Mouse (Mus musculus) B cell, adult 2 months (primary cell): ENCODE data around the gene Gdf15.
A peak's percentile ranks its signal among the peaks of the same experiment; 100 is the strongest.

ENCODE experiments used
- DNase-seq, 2 experiments: peaks; one replicate each; pipeline ENCODE4 v3.0.0; 2022

Gdf15 gene

DNA sequence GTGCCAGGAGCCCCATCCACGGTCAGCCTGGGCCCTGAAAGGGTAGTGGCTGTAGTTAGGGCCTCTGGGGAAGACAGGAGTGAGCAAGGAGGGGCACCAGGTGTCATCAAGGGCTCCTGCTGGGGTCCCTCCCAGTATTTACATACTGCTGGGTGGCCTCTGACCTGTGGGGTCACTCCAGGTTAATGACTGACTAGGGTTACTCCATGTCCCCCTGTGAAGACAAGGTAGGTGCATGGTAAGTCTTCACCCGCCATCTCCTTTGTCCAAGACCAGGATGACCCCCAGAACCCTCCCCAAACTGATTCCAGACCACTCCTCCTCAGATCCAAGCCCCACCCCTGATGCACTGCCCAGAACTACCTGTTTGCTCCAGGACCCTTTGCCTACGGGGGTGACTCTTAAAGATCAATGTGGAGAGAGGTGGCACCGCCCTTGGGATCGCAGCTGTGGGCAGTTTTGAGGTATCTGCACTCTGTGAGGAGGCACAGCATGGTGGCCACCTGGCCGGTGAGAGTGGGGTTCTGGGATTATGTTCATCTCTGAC is at the start of gene Gdf15:
Gene Gdf15, minus strand, starts transcription at position 111 of the 547 bp plus-strand sequence.
- DNase-seq = no peak

DNA sequence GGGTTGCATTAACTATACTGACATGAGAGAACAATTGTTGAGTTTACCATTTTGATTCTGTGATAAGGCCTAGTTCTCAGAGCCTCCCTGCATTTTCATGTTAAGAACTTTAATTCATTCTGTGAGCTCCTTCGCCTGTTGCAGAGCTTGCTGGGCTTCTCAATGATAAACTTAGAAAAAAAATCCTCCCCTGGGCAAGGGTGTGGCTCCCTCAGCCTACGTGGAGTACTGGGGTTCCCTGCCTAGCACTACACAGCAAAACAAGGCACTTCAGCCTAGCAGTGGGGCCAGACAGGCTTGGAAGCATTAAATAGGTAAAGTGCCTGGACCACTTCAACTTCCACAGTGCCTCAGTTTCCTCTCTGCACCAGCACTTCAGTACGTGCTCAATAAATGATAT is 49.2 kb upstream of the Gdf15 start:
- DNase-seq = no peak

DNA sequence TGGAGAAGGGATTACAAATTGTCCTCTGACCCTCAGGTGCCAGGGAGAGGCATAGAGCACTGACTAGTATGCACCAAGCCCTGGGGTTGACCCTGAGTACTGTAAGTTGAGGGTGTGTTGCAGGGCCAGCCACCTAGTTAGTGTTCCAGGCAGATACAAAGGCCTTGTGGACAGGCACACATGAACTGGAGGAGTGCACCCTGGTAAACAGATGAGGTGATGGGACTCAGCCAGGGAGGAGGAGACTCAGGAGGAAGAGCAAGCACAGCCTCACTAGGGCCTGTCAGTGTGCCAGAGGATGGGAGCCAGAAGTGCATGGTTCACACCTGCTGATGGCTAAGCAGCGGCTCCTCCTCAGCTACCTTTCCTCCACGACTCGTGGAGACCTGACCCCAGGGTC is 47.8 kb upstream of the Gdf15 start:
- DNase-seq = no peak

DNA sequence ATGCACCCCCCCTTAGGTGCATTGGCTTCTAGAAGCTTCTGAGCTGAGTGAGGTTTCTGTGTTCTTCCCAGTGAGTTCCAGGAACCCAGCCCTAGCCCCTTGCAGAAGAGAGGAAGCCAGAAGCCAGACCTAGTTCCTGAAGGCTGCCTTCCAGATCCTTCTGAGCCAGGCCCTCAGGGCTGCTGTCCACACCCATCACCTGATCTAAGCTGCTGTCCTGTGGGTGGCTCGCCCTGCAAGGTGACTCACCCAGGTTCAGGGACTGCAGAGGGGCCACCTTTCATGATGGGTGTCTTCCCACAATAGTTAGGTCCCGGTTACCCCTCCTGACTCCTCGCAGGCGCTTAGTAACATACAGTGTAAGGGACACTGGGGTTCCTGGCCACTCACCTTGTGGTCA is 47.1 kb upstream of the Gdf15 start:
- no peak for DNase-seq

DNA sequence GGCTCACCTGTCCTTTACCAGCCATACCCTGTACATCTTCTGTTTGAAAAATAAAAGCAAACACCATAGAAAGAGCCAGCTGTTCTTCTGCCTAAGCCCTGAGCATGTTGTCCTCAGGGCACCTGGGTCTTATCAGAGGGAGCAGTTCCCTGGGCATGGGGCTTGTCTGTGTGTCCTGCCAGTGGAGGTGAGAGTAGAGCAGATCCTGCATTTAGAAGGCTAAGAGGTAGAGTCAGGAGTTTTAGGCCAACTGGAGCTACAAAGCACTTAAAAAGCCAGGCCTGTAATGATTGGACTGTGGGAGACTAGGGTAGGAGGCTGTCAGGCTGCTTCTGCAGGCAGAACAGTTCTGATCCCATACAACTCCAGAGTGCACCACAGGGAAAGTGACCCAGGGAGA is 46.4 kb upstream of the Gdf15 start:
- no peak for DNase-seq

DNA sequence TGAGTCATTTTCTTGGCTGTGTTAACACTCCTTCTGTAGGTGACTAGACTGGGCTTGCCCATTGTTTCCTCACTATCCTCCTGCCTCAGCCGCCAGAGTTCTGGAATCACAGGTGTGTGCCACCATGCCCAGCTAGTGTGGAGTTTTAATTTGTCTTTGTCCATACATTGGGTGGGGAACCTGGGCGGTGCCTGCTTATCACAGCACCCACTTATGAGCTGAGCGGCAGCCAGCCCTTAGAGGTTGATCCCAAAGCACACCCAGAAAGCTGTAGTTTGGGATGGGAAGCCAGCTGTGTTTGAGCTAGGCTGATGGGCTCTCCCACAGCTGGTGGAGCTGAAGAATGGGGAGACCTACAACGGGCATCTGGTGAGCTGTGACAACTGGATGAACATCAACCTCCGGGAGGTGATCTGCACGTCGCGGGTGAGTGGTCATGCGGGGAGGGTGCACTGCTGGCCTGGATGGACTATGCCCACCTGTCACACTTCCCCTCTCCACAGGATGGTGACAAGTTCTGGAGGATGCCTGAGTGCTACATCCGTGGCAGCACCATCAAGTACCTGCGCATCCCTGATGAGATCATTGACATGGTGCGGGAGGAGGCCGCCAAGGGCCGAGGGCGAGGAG is 45.3 kb upstream of the Gdf15 start:
- DNase-seq = no peak

DNA sequence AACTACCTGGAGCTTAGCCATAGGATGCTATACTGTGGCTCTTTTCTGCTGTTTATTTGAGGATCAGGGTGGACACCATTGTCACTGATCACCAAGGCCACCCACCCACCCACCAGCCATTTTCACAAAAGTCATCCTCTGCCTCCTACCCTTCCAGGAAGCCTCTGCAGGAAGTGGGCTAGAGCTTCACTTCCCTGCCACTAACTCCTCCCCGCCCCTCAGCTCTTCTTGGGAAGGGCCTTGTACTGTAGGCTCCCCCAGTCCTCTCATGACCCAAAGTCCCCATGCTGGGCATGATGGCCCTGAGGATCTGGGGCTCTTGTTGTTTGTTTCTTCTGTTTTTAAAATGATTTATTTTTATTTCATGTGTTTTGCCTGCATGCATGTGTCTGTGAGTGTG is 43.1 kb upstream of the Gdf15 start:
- peak in 1 of 2 experiments; percentile 32 for DNase-seq

DNA sequence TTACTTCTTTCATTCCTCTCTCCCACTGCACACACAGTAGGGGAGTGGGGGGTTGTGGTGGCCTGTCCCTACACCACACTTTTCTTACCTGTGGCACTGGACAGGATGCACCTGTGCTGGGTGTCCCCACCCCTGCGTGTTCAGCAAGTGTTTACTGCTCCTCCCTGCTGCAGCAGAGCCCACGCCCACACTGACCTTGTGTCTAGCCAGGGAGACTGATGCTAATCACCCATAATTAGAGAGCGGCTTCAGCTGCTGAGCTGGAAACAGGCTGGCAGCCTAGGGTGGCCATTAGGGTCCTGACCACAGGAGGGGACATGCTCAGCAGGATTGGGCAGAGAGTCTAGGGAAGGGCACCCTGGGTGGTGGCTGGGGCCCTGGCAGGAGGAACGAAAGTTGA is 42.5 kb upstream of the Gdf15 start:
- DNase-seq = peak; percentile 18 to 19

DNA sequence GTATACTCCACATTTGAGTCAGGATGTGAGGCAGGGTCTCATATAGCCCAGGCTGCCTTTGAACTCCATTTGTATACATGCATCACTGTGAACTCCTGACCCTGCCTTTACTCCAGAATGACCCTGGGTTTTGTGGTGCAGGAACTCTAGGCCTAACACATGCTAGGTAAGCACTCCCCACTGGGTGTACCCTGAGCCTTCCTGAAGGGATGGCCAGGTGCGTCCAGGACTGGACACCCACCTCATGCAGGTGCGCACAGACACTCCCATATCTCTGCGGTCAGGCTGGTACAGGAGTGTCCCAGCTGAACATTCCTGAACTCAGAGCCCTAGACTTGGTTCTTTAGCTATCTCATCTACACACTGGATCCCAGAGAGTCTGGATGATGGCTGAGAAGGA is 41.9 kb upstream of the Gdf15 start:
- DNase-seq = peak; percentile 13 to 20

DNA sequence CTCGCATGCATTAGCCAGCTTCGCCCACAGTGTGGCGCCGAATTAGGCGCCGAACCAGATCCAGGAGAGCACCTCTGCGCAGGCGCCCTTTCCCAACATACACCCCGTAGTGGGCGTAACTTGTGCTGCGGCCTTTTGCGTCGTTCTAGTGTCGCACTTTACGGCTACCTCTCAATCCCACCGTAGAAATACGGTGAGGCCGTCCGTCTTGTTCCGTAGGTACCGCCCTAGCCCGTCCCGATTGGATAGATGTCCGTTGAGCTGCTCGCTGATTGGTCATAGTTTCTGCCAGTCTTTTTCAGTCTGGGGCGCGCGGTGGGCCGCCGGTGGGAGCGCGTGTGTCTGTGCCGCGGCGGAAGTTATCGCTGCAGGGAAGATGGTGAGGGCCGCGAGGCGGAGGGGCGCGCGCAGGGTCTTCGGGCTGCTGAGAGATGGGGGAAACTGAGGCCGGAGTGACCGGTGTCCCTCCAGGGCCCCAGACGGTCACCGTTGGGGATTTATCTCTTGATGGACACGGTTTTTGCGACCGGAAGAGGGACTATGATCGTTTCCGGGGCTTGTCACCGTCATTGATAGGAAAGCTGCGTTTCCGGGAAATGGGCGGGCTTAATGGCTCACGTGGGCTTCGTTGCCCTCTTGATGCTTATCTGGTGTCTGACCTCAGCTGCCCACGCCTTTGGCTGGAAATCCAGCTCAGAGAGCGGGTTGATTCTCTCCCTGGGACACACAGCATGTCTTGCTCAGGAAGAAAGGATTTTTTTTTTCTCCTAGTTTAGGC is 41.0 kb upstream of the Gdf15 start, which contains the start of gene Lsm4:
Gene Lsm4, plus strand, starts transcription at position 170 of the 778 bp plus-strand sequence.
- peak; percentile 96 to 97 for DNase-seq

DNA sequence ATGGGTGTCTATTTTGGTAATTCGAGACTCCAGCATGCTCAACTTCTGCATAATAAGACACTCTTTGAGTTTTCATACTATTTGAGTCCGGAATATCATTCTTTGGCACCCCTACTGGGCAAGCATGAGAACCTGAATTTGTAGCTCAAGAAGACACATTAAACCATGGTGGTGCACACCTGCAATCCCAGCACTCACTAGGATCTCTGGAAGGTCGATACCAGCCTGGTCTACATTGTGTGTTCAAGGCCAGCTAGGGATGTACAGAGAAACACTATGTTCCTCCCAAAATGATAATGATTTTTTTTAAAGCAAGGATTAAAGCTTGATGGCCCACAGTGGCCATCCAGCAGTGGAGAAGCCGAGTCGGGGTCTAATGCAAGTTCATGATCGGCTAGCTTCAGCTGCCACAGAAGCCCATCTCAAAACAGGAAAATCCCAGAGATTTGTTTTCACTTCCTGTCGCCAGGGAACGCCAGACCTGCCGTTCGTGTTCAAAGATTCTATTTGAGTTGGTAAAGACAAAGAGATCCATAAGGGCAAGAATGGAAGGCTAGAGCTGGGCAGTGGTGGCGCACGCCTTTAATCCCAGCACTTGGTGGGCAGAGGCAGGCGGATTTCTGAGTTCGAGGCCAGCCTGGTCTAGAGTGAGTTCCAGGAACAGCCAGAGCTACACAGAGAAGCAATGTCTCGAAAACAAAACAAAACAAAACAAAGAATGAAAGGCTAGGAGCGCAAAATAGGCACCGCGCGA is 40.2 kb upstream of the Gdf15 start:
- DNase-seq = no peak

DNA sequence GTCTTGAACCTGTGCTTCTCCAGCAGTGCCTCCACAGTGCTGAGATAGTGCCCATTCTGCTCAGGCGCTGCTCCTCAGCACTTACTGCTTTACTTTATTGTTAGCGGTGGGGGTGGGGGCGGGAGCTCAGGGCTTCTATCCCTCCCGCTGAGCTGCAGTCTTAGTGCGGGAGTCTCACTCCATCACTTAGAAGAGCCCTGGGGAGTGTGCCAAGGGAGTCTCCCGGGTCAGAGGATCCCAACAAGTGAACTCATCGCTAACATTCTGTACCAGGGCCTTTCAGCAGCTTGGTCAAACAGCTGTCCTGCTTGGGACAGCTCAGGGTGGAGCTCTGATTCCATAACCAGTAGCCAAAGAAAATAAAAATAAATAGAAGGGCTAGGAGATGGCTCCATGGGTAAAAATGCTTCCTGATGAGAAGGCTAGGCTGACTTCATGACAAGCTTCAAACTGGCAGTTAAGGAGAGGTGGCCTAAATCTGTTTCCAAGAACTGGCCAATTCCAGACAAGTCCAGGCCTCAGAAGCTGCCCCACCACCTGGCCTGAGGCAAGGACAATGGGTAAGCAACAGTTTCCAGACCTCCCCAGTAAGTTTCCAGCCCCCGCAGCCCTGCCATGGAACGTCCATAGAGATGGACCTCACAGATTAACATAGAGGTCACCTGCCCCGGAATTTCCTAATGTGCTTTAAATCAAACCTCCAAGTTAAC is 39.5 kb upstream of the Gdf15 start:
- no peak for DNase-seq

DNA sequence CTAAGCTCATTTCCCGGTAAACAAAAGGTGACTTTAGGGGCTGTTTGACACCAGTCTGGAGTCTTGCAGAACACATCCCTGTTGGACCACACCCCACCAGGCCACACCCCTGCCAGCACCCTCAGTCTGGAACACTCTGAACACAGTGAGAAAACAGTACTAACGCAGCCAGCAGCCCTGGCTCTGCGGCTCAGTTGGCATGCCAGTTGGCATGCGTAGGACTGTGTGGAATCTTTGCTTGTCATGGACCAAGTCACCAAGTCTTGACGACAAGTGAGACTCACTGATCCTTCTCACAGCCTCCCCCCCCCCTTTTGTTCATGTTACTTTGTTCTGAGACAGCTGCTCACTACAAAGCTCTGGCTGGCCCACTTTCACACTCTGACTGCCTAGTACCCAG is 34.8 kb upstream of the Gdf15 start:
- no peak for DNase-seq

DNA sequence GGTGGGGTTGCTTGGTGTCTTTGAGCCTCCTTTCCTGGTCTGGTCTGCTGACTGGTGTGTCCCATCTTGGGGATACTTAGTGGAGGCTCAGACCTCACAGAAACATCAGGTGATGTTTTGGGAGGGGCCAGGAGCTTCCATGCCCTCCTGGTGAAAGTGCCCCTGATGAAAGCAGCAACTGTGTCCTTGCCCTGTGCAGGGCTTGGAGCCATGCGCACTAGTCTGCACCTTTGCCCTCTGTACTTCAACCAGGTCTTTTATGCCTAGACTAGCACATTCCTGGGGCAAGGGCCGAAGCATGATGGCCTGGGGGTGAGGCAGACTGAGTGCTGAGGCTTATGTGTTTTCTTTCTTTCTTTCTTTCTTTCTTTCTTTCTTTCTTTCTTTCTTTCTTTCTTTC is 33.3 kb upstream of the Gdf15 start:
- no peak for DNase-seq

DNA sequence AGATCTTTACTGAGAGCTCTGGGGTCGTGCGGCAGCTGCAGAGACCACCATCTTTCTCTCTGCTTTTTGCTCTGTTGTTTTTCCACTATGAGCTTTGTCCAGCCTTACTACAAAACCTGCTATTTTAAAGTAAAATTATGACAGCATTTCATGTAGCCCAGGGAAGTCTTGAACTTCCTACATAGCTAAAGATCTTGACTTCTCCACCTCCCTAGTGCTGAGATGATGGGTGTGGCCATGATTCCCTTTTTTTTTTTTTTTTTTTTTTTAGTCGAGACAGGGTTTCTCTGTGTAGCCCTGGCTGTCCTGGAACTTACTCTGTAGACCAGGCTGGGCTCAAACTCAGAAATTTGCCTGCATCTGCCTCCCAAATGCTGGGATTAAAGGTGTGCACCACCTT is 32.4 kb upstream of the Gdf15 start:
- DNase-seq = no peak

DNA sequence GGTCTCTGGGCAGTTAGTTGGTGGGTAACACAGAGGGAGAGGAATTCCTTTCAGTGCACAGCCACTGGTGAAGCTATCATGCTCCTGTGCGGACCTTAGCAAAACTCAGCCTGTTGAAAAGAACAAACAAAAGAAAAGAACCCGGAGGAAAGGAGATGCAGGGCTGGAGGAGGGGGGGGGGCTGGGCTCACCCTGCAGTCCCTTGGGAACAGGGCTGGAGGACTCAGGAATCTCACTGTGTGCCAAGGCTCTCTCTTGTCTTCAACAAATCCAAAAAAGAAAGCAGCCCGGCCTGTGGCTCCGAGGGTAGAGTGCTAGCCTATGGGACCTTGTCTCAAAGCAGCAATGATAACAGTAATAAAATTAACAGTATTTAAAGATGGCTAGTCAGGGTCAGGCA is 31.4 kb upstream of the Gdf15 start:
- no peak for DNase-seq

DNA sequence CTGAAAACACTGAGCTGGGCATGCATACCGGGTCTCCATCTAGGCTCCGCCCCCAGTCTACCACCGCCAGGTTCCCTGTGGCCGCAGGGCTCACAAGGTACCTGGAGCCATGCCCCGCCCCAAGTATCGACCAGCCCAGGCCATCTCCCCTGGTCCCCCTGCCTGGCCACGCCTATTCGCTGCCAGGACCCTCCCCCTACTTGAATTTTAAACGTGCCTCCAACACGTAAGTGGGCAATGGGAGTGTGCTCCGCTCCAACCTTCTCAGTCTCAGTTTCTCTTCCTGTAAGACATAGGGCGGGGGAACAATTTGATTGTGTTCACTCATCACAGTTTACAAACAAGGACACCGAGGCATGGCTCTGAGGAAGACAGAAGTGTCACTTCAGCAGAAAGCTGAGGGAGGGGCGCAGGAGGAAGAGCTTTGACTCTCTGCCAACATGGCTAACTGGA is 28.0 kb upstream of the Gdf15 start, which contains the start of gene Pgpep1:
Gene Pgpep1, minus strand, starts transcription at position 116 of the 453 bp plus-strand sequence.
- no peak for DNase-seq

DNA sequence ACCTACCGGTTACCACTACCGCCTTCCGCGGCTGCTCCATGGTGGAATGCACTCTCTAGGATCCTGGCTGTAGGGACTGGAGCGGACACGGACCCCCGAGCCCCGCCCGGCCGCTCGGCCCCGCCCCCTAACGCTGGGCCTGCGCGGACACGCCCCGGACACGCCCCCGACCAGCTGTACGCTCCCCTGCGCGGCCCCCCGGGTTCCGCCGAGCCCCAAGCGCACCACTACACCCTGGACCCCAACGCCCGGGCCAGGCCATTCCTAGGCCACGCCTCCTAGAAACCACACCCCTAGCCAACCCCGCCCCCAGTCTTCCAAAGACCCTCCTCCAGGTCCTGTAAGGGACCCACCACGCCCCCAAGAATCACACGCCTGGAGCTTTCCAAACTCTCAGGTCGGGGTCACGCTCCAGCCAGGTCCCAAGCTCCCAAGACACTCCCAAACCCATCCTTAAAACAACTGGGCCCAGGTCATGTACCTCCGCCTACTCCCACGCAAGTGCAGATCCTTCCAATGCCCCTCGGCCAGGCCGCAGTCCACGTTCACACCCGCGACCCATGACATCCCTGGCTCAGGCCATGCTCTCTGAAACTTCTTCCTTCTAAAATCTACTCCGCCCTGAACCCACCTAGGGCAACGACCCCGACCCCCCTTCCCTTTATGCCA is 27.5 kb upstream of the Gdf15 start:
- peak; percentile 79 to 81 for DNase-seq

DNA sequence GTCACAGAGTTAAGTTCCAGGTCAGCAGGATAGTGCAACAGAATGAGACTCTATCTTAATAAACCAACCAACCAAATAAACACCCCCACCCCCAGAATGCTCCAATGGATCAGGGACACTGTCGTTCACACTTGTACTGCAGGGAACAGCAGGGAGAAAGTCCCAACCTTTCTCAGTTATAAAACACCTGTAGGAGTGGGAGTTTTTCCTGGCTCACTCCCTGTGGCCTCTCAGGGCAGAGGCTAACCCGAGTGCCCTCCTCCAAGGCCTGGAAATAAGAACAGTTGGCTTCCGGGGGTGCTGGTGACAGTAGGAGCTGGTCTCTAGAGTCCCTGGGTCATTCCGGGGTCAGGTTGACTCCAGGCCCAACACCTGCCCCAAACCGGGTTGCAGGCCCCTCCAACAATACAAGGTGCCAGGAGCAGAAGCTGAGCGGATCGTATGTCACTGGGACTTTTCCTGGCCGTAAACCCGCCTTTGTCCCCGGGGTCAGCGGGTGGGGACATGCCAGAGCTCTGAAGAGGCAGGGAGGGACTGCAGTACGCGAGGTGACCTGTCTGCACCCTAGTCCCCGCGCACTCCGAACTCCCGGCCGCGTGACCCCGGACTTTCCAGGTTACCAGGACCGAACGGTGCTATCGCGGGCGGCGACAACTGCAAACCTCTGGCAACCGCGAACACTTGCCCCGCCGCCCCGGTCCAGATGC is 26.8 kb upstream of the Gdf15 start:
- DNase-seq = no peak

DNA sequence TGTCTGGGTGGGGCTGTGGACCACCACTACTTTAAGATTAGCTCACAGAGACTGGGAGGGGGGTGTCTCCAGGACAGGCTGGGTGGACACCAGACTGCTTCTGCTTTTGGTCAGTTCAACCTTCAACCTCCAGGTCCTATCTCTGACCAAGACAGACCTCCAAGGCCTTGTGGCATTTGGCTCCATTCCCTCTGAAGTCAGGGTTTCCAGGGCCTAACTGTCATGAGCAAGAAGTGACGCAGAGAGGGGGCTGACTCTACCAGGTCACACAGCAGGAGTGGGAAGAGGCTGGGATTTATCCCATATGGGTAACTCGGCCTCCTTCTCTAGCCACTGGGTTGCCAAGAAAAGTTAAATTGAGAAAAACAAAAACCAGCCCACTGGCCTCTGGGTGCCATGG is 25.5 kb upstream of the Gdf15 start:
- DNase-seq = no peak

DNA sequence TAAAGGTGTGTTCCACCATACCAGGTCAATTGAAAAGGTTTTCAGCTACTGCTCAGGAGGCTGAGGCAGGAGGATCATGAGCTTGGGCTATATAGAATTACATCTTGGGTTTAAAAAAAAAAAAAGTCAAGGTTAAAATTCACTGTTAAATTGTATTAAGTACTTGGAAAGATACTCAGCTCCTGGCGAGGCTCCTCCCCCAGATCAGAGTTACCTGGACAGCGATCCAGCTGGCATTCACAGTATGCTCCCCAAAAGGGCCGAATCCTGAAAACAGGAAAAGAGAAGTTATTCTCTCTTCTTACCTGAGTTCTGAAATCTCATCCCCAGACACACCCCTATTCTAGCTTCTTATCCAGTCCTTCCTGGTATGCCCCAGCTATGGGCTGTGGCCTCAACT is 25.0 kb upstream of the Gdf15 start:
- no peak for DNase-seq
